Mouse (Mus musculus) right cerebral cortex, adult 18-20 months (tissue): ENCODE results near the gene Vps37c.

ENCODE experiments used
- DNase-seq: peaks from one replicate; pipeline ENCODE4 v3.0.0; 2022; ENCODE audit warnings: mixed read lengths

Vps37c gene

GRCm38 (mm10) chr19:10742565-10742964, 54.0 kb downstream of the Vps37c start:
- no peak for DNase-seq

GRCm38 (mm10) chr19:10747182-10747581, 58.6 kb downstream of the Vps37c start:
- DNase-seq = no peak

- no peak for DNase-seq
Measured at GRCm38 (mm10) chr19:10747718-10748117, 59.2 kb downstream of the Vps37c start.

- no peak for DNase-seq
Measured at GRCm38 (mm10) chr19:10748401-10749102, 60.0 kb downstream of the Vps37c start.

DNA sequence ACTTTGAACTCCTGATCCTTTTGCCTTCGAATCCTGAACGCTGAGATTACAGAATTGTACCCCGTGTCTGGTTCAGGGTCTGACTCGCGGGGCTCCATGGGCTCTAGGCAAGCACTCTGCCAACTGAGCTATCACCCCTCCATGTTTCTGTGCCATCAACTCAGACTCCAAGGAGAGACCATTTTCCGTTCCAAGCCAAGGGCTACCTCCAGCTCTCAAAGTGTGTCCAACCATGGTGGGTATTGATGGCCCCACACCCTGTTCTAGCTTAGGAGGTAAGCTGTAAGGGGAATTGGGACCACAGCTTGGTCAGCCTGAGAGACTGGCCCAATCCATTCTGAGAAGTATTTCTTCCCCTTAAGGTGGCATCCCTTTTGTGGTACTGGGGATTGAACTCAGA, 60.8 kb downstream of the Vps37c start:
- DNase-seq = no peak

GRCm38 (mm10) chr19:10750161-10750560, 61.6 kb downstream of the Vps37c start:
- DNase-seq = no peak

- no peak for DNase-seq
Measured at GRCm38 (mm10) chr19:10751607-10752006, 63.1 kb downstream of the Vps37c start.

- no peak for DNase-seq
Measured at GRCm38 (mm10) chr19:10752106-10752505, 63.6 kb downstream of the Vps37c start.

- no peak for DNase-seq
Measured at GRCm38 (mm10) chr19:10752646-10753045, 64.1 kb downstream of the Vps37c start.

GRCm38 (mm10) chr19:10757125-10757524, 68.6 kb downstream of the Vps37c start:
- no peak for DNase-seq

DNA sequence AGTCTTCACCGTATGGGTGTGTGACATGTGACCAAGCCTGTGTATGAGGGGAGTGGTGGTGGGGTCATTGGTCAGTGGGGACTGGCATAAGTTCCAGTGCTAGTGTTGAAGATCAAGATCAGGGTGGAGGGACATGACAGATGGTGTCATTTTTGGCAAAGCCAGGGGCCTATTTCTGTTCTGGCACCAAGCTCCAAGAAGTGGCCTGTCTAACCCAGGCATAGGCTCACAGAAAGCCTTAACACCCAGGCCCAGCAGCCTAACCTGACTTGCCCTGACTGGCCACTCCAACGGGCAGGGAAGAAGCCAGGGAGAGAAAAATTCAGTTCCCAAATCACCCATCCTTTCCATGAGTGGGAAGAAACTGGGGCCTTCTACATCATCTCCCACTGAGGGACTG, 69.0 kb downstream of the Vps37c start:
- DNase-seq = no peak

DNA sequence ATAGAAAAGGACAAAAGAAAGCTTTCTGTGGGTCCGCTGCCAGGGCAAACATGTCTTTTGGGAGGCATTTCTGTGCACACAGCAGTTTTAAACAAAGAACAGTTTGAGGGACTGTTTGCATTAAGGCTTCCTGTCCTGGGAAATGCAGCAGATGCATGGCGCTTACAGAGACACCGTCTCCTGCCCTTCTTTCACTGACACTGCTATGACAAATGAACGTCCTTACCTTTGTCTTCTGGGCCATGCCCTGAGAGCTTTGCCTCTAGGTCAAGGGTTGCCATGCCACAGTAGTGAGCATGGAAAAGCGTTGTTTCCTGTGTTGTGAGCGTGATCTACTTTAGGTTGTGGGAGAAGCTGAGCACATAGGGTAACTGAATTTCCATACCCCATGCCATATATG, 70.2 kb downstream of the Vps37c start:
- DNase-seq = no peak

DNA sequence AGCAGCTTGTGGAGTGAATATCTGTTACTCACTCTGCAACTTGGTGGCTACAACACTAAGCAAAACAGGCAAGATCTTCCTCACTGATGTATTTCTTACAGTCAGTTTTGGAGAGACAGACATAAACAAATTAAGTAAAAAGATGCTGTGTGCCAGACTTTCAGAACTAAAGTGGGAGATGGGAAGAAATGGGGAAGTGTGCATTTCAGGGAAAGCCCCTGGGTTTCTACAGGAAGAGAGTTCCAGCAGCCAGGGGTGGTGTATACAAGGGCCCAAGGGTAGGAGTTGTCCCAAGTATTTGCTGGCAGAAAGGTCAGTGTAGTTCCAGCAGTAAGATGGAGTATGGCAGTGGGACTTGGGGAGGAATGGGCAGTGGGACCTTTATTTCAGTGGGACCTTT, 71.0 kb downstream of the Vps37c start:
- no peak for DNase-seq

DNA sequence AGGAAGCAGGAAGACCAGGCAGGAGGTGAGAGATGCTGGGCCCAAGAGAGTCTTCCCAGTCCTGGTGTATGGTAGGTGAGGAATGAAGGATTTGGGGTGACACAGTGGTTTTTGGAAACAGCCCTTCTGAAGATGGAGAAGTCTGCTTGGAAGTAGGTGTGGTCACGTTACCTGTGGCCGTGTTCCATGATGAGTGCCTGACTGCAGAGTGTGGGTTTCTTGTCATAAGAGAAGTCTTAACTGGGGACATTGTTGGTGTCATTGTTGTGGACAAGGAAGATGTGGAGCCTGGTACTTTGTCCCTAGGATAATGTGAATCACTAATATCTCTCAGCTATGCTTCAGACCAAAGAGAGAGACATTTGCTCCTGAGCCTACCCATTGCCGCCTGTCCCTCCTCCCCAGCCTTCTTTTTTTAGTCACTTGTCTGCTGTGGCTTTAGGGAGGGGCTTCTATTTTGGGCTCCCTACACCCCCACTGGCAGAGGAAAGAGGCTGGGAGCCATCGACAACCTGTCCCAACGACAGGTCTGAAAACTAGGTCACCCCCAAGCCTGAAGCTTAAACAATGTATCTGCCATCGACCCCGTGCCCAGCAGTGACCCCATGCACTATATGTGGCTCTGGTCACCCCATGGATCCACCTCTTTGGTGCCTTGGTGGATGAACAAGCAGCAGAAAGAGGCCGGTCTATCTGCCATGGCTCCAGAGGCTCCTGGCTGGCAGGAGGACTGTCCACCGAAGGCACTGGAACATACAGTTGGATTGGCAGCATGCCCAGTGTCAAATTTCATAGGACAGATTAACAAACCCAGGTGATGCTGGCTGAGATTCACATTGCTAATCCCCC, 71.7 kb downstream of the Vps37c start:
- no peak for DNase-seq

DNA sequence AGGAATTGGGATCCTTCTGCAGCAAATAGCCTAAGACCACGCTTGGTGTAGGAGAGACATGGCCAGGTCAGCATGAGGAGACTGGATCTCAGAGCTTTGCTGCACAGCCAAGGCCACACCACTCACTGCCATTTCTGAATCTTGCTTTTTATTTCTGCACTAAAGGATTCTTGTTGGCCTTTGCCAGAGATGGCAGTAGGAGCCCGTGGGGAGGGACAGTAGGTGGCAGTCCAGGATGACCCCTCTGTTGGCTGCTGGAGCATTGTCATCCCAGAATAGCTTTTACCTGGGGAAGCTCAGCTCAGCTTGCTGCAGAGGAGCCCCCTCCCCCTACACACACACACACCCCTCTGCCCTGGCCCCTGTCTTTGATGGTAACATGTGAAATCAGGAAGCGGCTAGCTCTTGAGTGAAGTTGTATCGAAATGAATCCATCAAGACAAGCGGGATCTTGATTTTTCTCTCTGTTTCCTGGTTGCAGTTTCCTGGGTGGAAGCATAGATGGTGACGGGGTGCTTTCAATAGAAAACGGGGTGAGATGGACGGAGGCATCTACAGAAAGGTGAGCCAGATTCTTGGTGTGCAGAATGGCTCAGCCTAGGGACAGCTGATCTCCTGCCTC, 73.4 kb downstream of the Vps37c start:
- DNase-seq = no peak

DNA sequence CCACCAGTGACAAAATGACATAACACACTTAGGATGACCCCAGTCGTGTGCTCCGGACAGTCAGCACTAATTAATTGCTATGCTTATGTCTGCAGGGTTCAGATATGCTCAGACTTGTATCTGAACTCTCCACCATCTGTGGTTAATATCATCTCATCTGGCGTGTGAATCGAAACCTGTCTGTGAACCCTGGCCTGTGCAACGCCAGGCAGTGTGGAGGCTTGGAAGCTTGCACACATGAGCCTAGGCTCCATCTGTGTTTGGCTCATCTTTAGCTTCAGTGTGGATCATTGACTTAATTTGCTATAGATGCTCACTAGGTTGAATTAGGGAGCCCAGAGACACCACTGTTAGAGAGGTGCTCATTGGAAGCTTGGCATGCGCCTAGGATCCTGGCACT, 73.9 kb downstream of the Vps37c start:
- no peak for DNase-seq

GRCm38 (mm10) chr19:10763381-10764031, 75.0 kb downstream of the Vps37c start:
- DNase-seq = peak; percentile 60
